Mouse (Mus musculus) G1E (cell line): ENCODE data around the gene Gm21773. TPM values are rescaled to one million over a fixed set of nuclear protein-coding genes. Genes with fewer than 3 reads are reported as not detected.
"Not testable (repeated sequence)": the region's sequence is repeated elsewhere in the genome, so short reads cannot be mapped to it uniquely, and the experiment has no call there.

Source experiments
- ATAC-seq: 2 replicates; pipeline ENCODE4 v1.8.0; 2016; ENCODE audit warnings: mild to moderate bottlenecking; ENCODE audit not compliant: insufficient number of reproducible peaks, poor library complexity, low FRiP score, severe bottlenecking; ENCODE audit errors: extremely low read depth
- DNase-seq: peaks from one replicate; pipeline ENCODE4 v3.0.0; 2012; ENCODE audit warnings: low spot score
- H3K27me3 ChIP-seq: 2 replicates; pipeline ENCODE4 v1.6.1; 2012; ENCODE audit warnings: mild to moderate bottlenecking, low read length, inconsistent platforms; ENCODE audit not compliant: insufficient read depth
- H3K36me3 ChIP-seq: replicated peaks from 2 replicates; pipeline ENCODE3; 2012; ENCODE audit warnings: mild to moderate bottlenecking, inconsistent platforms
- H3K4me1 ChIP-seq: 2 replicates; pipeline ENCODE4 v1.6.1; 2012; ENCODE audit warnings: low read depth, low read length, inconsistent platforms, mixed read lengths; ENCODE audit not compliant: insufficient read depth
- H3K4me3 ChIP-seq: 2 replicates; pipeline ENCODE4 v1.5.1; 2012; ENCODE audit warnings: low read depth, mild to moderate bottlenecking, inconsistent platforms, low read length, moderate library complexity, mixed read lengths
- H3K9me3 ChIP-seq: replicated peaks from 2 replicates; pipeline ENCODE4 v1.6.1; 2012; ENCODE audit warnings: inconsistent platforms
- polyA plus RNA-seq: library from polyadenylated mRNA; stranded (reverse); fragments of >175 nt; gene quantifications from 2 replicates; pipeline ENCODE4 v1.2.3, GENCODE M21; 2012
- total RNA-seq, 2 experiments: library from RNA; stranded (forward) in 1 of 2; stranded (reverse) in 1 of 2; fragments of 200-1000 nt in 1 of 2; fragments of >200 nt in 1 of 2; fragmentation: Nextera tagmentation in 1 of 2; gene quantifications; 2 replicates each; pipeline ENCODE4 v1.2.3; 2014 to 2017

Gene Gm21773
- total RNA-seq (2014; fragmentation: Nextera tagmentation) (not detected in 2 replicates), total RNA-seq (2017) (not detected in 2 replicates), polyA plus RNA-seq (not detected in 2 replicates)

DNA sequence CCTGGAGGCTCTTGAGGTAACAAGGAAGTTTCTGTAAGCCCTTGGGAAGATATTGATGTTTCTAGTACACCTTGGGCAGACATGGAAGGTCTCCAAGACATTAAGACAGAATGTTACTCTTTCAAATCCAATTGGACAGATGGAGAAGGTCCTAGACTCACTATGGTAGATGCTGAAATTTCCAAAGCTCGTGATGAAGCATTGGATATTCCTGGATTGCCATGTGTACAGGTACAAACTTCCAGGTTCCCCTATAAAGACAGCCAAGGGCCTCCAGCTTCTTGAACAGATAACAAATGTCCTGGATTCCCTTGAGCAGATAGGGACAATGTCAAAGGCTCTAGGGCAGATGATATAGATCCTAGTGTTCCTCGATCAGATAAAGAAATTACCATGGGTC, at the start of gene Gm21773:
Gene Gm21773, minus strand, starts transcription at position 101 of the 400 bp plus-strand sequence.
- not testable (repeated sequence) for DNase-seq, H3K4me1 ChIP-seq, H3K9me3 ChIP-seq, ATAC-seq, H3K4me3 ChIP-seq, H3K27me3 ChIP-seq, H3K36me3 ChIP-seq
